Mouse (Mus musculus): ENCODE measurements around the gene Cenpe. TPM values are rescaled to one million over a fixed set of nuclear protein-coding genes. Genes with fewer than 3 reads are reported as not detected.

The Cenpe gene
- total and polyA plus RNA-seq, 2 experiments from 2014 or later, result 1.5 to 1.7 TPM

GRCm38 (mm10) chr3:135206621-135207020 is 5.7 kb upstream of the Cenpe start:
- peak; percentile 72; the same call in 1 of the 2 replicates for ATAC-seq (ENCODE audit: low FRiP score)
- Histone ChIP-seq H3K4me1 (ENCODE audit: insufficient read depth, low read length) (no peaks in the 10 kb centered on the region), H3K9me3 (ENCODE audit: low read length) (no peaks in the 10 kb centered on the region), H3K4me3 (ENCODE audit: low read depth, low read length) (no peak overlapping the region), H3K4me2 (ENCODE audit: low read depth, low read length, poor library complexity, severe bottlenecking) (no peak overlapping the region), H3K27me3 (ENCODE audit: insufficient read depth, low read length) (no peaks in the 10 kb centered on the region), H3K27ac (ENCODE audit: low read depth, low read length) (no peak overlapping the region), H3K9ac (replicated peaks; ENCODE audit: low read length, poor library complexity, severe bottlenecking) (no peak overlapping the region), H3K36me3 (ENCODE audit: insufficient read depth, low read length) (no peaks in the 10 kb centered on the region)
- peak; percentile 78 for DNase-seq (ENCODE audit: low spot score)
- WGBS, result 39% methylated on average over 4 of the region's 4 CpGs
- peak; percentile 88 for TF ChIP-seq CTCF (IDR thresholded peaks at IDR 0.05)

DNA sequence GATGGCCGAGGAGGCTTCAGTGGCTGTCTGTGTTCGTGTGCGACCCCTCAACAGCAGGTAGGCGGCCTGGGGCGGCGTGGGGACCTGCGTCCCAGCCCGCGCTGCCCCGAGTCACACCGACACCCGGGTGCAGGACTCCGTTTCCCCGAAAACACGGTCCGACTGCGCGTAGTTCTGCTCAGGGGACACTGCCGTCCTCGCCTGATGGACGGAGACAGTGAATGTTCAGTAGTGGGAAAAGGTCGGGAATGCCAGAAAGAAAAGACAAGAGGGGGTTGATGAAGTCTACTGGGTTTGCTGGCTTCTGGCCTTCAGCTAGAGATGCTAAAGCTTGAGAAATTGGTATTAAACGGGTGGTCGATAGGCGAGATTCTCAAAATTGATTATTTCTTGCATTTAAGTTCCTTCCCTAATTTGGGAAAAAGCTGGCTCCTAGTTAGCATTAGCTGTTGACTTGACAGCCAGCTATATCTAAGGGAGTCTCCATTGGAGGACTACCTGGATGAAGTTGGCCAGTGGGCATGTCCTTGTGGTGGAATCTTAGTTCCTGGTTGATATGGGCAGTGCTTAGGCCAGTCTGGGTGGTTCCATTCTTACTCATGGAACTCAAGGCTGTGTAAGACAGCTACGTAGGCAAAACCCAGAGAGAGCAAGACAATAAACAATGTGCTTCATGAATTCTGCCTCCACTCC is 467 bp downstream of the Cenpe start:
- H3K27ac ChIP-seq (ENCODE audit: low read depth, low read length), result no peak overlapping the region
- under 1% methylated on average over 26 of the region's 26 CpGs for whole genome bisulfite sequencing

GRCm38 (mm10) chr3:135232058-135232457 is 19.7 kb downstream of the Cenpe start:
- Histone ChIP-seq H3K9ac (replicated peaks; ENCODE audit: low read length, poor library complexity, severe bottlenecking) (no peak overlapping the region), H3K36me3 (ENCODE audit: insufficient read depth, low read length) (no peaks in the 10 kb centered on the region), H3K9me3 (ENCODE audit: low read length) (no peaks in the 10 kb centered on the region), H3K4me3 (ENCODE audit: low read depth, low read length) (no peak overlapping the region), H3K27me3 (ENCODE audit: insufficient read depth, low read length) (no peaks in the 10 kb centered on the region), H3K4me1 (ENCODE audit: insufficient read depth, low read length) (no peaks in the 10 kb centered on the region), H3K4me2 (ENCODE audit: low read depth, low read length, poor library complexity, severe bottlenecking) (no peak overlapping the region), H3K27ac (ENCODE audit: low read depth, low read length) (no peak overlapping the region)
- no peak for TF ChIP-seq CTCF (IDR thresholded peaks at IDR 0.05)
- DNase-seq (ENCODE audit: low spot score), result no peak
- ATAC-seq (ENCODE audit: low FRiP score), result no peak
- 69% methylated on average over 3 of the region's 3 CpGs for WGBS

More for the DNA sequence above, 467 bp downstream of the Cenpe start:
- Histone ChIP-seq H3K9me3 (ENCODE audit: low read length) (no peaks in the 10 kb centered on the region), H3K4me2 (ENCODE audit: low read depth, low read length, poor library complexity, severe bottlenecking) (peak overlapping the region; percentile 94), H3K9ac (replicated peaks; ENCODE audit: low read length, poor library complexity, severe bottlenecking) (0 out of 2 replicates have a peak overlapping the region, but pooled peaks have one; percentile 8), H3K4me1 (ENCODE audit: insufficient read depth, low read length) (peaks cover 5% of the 10 kb centered on the region; the same call in 1 of the 2 replicates), H3K27me3 (ENCODE audit: insufficient read depth, low read length) (no peaks in the 10 kb centered on the region), H3K4me3 (ENCODE audit: low read depth, low read length) (peak overlapping the region; percentile 70), H3K36me3 (ENCODE audit: insufficient read depth, low read length) (no peaks in the 10 kb centered on the region)
- DNase-seq (ENCODE audit: low spot score) (no peak), ATAC-seq (ENCODE audit: low FRiP score) (no peak)
- TF ChIP-seq CTCF (IDR thresholded peaks at IDR 0.05), result no peak

DNA sequence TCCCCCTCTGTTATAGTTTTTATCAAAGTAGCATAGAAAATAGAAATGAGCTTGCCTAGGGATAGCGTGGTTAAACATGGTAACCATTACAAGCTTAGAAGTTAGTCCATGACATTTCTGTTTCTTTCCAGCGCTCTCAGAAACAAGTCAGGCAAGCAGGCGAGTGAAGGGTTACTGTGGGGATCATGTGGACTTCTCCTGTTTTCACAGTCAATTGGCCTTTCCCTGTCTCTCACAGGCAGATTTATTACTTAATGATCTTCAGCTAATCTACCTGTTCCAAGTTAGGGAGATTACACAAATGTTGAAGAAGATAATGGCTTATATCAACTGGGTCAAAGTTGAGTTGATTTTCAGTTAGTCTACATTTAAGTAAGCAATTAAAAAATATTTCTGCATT is 20.1 kb downstream of the Cenpe start:
- ATAC-seq (ENCODE audit: low FRiP score), result no peak
- H3K4me2 ChIP-seq (ENCODE audit: low read depth, low read length, poor library complexity, severe bottlenecking), result no peak overlapping the region
- no peak overlapping the region for H3K9ac ChIP-seq (replicated peaks; ENCODE audit: low read length, poor library complexity, severe bottlenecking)
- WGBS, result 94% methylated on average over 3 of the region's 3 CpGs
- H3K9me3 ChIP-seq (ENCODE audit: low read length), result no peaks in the 10 kb centered on the region
- H3K27ac ChIP-seq (ENCODE audit: low read depth, low read length), result no peak overlapping the region
- TF ChIP-seq CTCF (IDR thresholded peaks at IDR 0.05), result no peak
- no peaks in the 10 kb centered on the region for H3K27me3 ChIP-seq (ENCODE audit: insufficient read depth, low read length)
- no peak overlapping the region for H3K4me3 ChIP-seq (ENCODE audit: low read depth, low read length)
- no peaks in the 10 kb centered on the region for H3K36me3 ChIP-seq (ENCODE audit: insufficient read depth, low read length)
- no peaks in the 10 kb centered on the region for H3K4me1 ChIP-seq (ENCODE audit: insufficient read depth, low read length)
- DNase-seq (ENCODE audit: low spot score), result no peak

DNA sequence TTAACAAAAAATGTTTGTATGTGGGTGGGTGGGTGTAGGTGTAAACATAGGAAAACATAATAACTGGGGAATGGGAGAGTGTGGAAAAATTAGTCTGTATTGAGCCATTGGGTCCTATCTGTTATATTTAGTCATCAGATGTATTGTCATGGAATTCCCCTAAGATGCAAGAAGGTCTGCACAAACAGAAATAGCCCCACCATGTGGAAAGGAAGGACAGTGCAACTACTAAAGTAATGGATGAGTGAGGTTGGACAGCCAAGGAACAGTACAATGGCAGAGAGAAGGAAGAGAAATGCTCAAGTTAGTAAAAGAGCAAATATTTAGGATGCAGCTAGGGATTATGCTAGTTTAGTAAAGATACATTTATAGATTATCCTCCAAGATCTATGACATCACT is 33.4 kb downstream of the Cenpe start:
- peak; percentile 63 for TF ChIP-seq CTCF (IDR thresholded peaks at IDR 0.05)
- Histone ChIP-seq H3K4me3 (ENCODE audit: low read depth, low read length) (no peak overlapping the region), H3K27ac (ENCODE audit: low read depth, low read length) (no peak overlapping the region), H3K4me1 (ENCODE audit: insufficient read depth, low read length) (no peaks in the 10 kb centered on the region), H3K27me3 (ENCODE audit: insufficient read depth, low read length) (no peaks in the 10 kb centered on the region), H3K4me2 (ENCODE audit: low read depth, low read length, poor library complexity, severe bottlenecking) (no peak overlapping the region), H3K9ac (replicated peaks; ENCODE audit: low read length, poor library complexity, severe bottlenecking) (no peak overlapping the region), H3K36me3 (ENCODE audit: insufficient read depth, low read length) (no peaks in the 10 kb centered on the region), H3K9me3 (ENCODE audit: low read length) (no peaks in the 10 kb centered on the region)
- DNase-seq (ENCODE audit: low spot score) (peak; percentile 14), ATAC-seq (ENCODE audit: low FRiP score) (no peak)

- Histone ChIP-seq H3K27ac (ENCODE audit: low read depth, low read length) (no peak overlapping the region), H3K9me3 (ENCODE audit: low read length) (no peaks in the 10 kb centered on the region), H3K4me1 (ENCODE audit: insufficient read depth, low read length) (no peaks in the 10 kb centered on the region), H3K9ac (replicated peaks; ENCODE audit: low read length, poor library complexity, severe bottlenecking) (no peak overlapping the region), H3K36me3 (ENCODE audit: insufficient read depth, low read length) (no peaks in the 10 kb centered on the region), H3K4me2 (ENCODE audit: low read depth, low read length, poor library complexity, severe bottlenecking) (no peak overlapping the region), H3K4me3 (ENCODE audit: low read depth, low read length) (no peak overlapping the region), H3K27me3 (ENCODE audit: insufficient read depth, low read length) (no peaks in the 10 kb centered on the region)
- WGBS, result 95% methylated on average over 6 of the region's 6 CpGs
- DNase-seq (ENCODE audit: low spot score) (no peak), ATAC-seq (ENCODE audit: low FRiP score) (no peak)
- no peak for TF ChIP-seq CTCF (IDR thresholded peaks at IDR 0.05)
Observed at GRCm38 (mm10) chr3:135246828-135247227, 34.5 kb downstream of the Cenpe start.

Measured in midbrain, postnatal 0 days (tissue).